Mouse (Mus musculus) right cerebral cortex, postnatal 25 days (tissue): ENCODE measurements around the gene Socs2.

Experiments used
- DNase-seq: peaks from one replicate; pipeline ENCODE4 v3.0.0; 2022

Socs2 gene

GRCm38 (mm10) chr10:95419726-95420125 is 2.7 kb upstream of the Socs2 start:
- no peak for DNase-seq

- no peak for DNase-seq
These were observed 1.7 kb upstream of the Socs2 start for GRCm38 (mm10) chr10:95418631-95419030.

- DNase-seq: peak; percentile 55
These were observed 686 bp upstream of the Socs2 start for GRCm38 (mm10) chr10:95417496-95418236.

GRCm38 (mm10) chr10:95416361-95416684 is 657 bp downstream of the Socs2 start:
- DNase-seq: no peak

GRCm38 (mm10) chr10:95415533-95416360 is 1.2 kb downstream of the Socs2 start:
- DNase-seq: peak; percentile 70

- peak; percentile 11 for DNase-seq
These were observed 1.8 kb downstream of the Socs2 start for GRCm38 (mm10) chr10:95415159-95415532.

- peak; percentile 72 for DNase-seq
These were observed 2.4 kb downstream of the Socs2 start for GRCm38 (mm10) chr10:95414316-95415158.

- no peak for DNase-seq
These were observed 5.8 kb downstream of the Socs2 start for GRCm38 (mm10) chr10:95411139-95411538.

GRCm38 (mm10) chr10:95410709-95411108 is 6.3 kb downstream of the Socs2 start:
- DNase-seq: no peak

- no peak for DNase-seq
These were observed 6.8 kb downstream of the Socs2 start for GRCm38 (mm10) chr10:95410209-95410608.

GRCm38 (mm10) chr10:95409149-95409548 is 7.8 kb downstream of the Socs2 start:
- DNase-seq: no peak

GRCm38 (mm10) chr10:95408487-95408886 is 8.5 kb downstream of the Socs2 start:
- no peak for DNase-seq

- no peak for DNase-seq
These were observed 9.3 kb downstream of the Socs2 start for GRCm38 (mm10) chr10:95407541-95408160.

GRCm38 (mm10) chr10:95404774-95405173 is 12.2 kb downstream of the Socs2 start:
- no peak for DNase-seq

- DNase-seq: no peak
These were observed 17.2 kb downstream of the Socs2 start for GRCm38 (mm10) chr10:95399689-95400354.

- DNase-seq: no peak
These were observed 18.5 kb downstream of the Socs2 start for GRCm38 (mm10) chr10:95398489-95398888.

GRCm38 (mm10) chr10:95397191-95397835 is 19.7 kb downstream of the Socs2 start:
- DNase-seq: no peak

- no peak for DNase-seq
These were observed 20.6 kb downstream of the Socs2 start for GRCm38 (mm10) chr10:95396356-95396755.

- DNase-seq: no peak
These were observed 21.9 kb downstream of the Socs2 start for GRCm38 (mm10) chr10:95394819-95395812.

GRCm38 (mm10) chr10:95392073-95392472 is 24.9 kb downstream of the Socs2 start:
- DNase-seq: no peak

- no peak for DNase-seq
These were observed 26.1 kb downstream of the Socs2 start for GRCm38 (mm10) chr10:95390871-95391270.
